Mouse (Mus musculus) liver, postnatal 0 days (tissue): ENCODE measurements around the gene Atg5.

ENCODE experiments used
- CTCF ChIP-seq: sonication (generic); IDR thresholded peaks from 2 replicates; pipeline ENCODE4 v1.5.1; 2016; ENCODE audit warnings: antibody characterized with exemption, low read depth
- EP300 ChIP-seq: IDR thresholded peaks from 2 replicates; pipeline ENCODE4 v1.6.1; 2016; ENCODE audit warnings: antibody characterized with exemption, low read depth, mild to moderate bottlenecking

- TF ChIP-seq CTCF (no peak), EP300 (no peak)
These were observed 120.6 kb downstream of the Atg5 start for GRCm38 (mm10) chr10:44388706-44389233.
